16 mouse cellular contexts compared by ENCODE assay signal in genomic region chr9:106179964-106180363, GRCm38 (mm10). TPM values are rescaled to one million over a fixed set of nuclear protein-coding genes. Genes with fewer than 3 reads are reported as not detected.
"Had no signal": no experiment of that assay in that cellular context is flagged by ENCODE, and none has a peak within 500 bp of the region (broad histone marks: within the 10 kb centered on the region; RNA-seq: fewer than 3 reads in every experiment).

No protein-coding gene starts in this region.

- H3K9ac ChIP-seq: neural tube, embryonic 13.5 days; neural tube, embryonic 15.5 days; stomach, embryonic 15.5 days had no signal

- H3K27me3 ChIP-seq: neural tube, embryonic 13.5 days; neural tube, embryonic 15.5 days; stomach, embryonic 15.5 days had no signal

- DNase-seq: retina, postnatal 1 day; right cerebral cortex, adult 18-20 months; right cerebral cortex, postnatal 14 days; right cerebral cortex, postnatal 25 days; right cerebral cortex, postnatal 4 days; spleen, adult 18-20 months; thymus, adult 18-20 months; thymus, adult 2 months; thymus, postnatal 14 days; thymus, postnatal 25 days; thymus, postnatal 36 days; thymus, postnatal 4 days had no signal

- H3K4me3 ChIP-seq: neural tube, embryonic 13.5 days; neural tube, embryonic 15.5 days; stomach, embryonic 15.5 days had no signal

- H3K27ac ChIP-seq: neural tube, embryonic 13.5 days; neural tube, embryonic 15.5 days; stomach, embryonic 15.5 days; stomach, postnatal 0 days had no signal

- H3K4me1 ChIP-seq: stomach, embryonic 15.5 days had no signal

- H3K9me3 ChIP-seq: neural tube, embryonic 13.5 days; neural tube, embryonic 15.5 days; stomach, embryonic 15.5 days had no signal

RNA-seq across cellular contexts. Expression of gene Tlr9, which starts 42.4 kb away (rescaled TPM):
- polyA plus RNA-seq: neural tube, embryonic 13.5 days; neural tube, embryonic 15.5 days had no signal
